Mouse (Mus musculus): Measurements from ENCODE around the gene Znrf3.
"Not testable (repeated sequence)": the region's sequence is repeated elsewhere in the genome, so short reads cannot be mapped to it uniquely, and the experiment has no call there.

Gene Znrf3

DNA sequence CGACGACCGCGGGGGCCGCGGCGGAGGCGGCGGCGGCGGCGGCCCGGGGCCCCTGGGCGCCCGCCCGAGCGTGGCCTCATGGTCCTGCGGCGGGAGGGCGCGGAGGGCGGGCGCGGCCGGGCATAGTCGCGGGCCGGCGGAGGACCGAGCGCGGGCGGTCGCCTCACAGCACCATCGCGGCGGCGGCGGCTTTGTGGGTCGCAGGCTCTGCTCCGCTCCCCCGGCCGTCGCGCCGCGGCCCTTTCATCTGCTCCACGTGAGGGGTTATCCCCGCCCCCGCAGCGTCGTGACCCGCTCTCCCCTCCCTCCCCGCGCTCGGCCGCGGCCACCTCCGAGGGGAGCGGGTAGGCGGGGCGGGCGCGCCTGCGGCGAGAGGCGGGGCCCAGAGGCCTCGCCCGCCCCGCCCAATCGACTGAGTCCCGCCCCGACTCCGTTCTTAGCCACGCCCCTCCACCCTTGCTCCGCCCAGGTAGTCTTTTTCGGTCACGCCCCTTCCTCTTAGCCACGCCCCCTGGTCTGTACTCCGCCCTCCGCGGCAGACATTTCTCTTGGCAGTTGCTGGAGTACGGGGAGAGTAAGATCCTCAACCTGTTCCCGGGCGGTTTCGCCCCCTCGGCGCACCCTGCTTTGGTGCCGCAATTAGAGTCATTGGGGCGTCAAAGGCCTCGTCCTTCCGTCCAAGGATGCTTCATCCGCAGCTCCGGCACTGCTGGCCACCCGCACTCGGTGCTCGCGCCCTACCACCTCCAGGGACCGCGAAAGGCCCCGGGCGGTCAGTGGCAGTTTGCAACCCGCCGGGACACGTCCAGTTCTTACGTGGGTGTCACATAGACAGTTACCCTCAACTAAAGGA lies at the start of gene Znrf3:
Gene Znrf3 (minus strand): TSS at position 249 of the 853 bp plus-strand sequence.
- DNase-seq = peak; percentile 89 to 92

- DNase-seq = no peak
Observed at GRCm38 (mm10) chr11:5493869-5494268, 49.2 kb upstream of the Znrf3 start.

DNA sequence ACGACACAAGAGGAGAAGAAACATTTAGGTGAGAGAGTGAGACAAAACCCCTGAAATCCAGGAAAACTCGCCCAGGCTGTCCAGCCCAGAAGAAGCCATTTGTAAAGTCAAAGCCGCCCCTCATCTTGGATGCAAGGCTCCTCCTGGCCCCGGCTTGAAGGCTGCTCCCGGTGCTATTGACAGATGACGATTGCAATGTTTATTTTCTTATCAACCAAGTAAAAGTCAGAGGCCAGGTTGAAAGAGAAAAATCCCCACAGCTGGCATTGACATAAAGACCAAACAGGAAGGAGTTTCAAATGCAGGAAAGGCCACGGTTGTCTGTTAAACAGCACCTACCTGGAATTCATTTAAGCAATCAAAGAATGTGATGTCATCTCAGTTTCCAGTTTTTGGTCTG lies 47.3 kb upstream of the Znrf3 start:
- DNase-seq = no peak

DNA sequence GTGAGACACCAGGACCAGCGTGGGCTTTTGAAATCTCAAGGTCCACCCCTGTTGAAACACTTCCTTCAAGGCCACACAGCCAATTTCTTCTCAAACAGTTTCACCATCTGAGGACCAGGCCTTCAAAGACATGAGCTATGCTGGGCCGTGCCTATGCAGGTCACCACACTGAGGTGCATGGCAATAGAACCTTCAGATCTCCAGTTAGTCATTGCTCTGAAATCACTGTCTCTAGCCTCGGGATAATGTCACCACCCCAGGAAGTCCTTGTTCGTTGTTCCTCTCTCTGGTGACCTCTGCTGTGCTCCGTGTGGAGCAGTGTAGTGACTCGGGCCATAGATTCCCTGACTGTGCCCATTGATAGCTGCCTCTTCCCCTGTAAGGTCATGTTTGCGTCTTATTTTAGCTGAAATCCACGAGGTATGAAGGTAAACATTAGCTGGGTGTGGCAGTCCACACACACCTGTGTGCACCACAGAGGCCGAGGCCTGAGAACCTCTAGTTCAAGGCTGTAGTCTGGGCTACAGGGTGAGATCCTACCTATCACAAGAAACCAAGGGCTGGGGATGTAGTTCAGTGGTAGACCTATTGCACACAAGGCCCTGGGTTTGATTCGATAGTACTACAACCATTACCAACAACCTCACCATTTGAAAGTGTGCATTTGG lies 46.5 kb upstream of the Znrf3 start:
- no peak for DNase-seq

DNA sequence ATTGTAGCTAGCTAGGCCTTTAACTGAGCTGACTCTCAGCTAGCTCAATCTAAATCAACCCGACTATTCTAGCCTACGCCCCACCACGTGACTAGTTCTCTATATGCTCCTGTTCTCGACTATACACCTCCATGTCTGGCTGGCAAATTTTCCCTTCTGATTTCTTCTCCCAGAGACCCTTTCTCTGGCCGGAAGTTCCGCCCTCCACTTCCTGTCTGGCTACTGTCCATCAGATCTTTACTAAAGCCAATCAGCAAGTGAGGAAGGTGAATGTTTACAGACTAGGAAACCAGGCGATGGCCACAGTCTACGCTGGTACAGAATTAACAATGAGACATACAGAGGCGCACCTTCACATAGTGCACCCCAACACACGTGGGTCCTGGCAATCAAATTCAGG lies 44.8 kb upstream of the Znrf3 start:
- not testable (repeated sequence) for DNase-seq

DNA sequence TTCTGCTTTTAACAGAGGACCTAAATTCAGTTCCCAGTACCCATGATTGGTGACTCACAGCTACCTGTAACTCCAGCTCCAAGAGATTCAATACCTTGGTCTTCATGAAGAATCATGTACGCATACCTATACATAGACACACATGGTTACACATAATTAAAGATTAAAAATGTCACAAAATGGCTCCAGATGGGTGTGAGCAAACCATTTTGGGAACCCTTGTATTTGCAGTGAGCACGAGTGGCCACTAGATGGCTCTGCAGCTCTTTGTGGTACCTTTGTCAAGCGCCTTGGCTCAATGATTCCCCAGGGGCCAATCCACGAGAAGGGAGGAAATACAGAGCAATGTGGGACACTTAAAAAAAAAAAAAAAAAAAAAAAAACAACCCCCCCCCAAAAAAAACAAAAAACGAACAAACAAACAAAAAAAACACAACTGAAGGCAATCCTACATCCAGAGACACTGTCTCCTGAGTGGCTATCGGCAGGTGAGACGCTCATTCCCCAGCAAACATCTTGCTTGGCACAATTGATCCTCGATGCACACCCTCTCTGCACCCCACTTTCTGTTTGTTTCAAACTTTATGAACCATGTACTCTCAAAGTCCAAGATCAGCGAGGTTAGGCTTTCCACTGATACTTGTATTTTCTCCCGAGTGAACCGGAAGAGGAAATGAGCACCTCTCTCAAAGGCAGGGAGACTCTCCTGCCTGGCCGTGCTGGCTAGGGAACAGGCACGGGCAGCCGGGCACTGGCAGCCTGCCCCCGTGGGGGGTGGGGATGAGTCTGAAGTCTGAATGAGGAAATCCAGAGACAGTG lies 40.8 kb upstream of the Znrf3 start:
- DNase-seq = peak; percentile 86 to 88

DNA sequence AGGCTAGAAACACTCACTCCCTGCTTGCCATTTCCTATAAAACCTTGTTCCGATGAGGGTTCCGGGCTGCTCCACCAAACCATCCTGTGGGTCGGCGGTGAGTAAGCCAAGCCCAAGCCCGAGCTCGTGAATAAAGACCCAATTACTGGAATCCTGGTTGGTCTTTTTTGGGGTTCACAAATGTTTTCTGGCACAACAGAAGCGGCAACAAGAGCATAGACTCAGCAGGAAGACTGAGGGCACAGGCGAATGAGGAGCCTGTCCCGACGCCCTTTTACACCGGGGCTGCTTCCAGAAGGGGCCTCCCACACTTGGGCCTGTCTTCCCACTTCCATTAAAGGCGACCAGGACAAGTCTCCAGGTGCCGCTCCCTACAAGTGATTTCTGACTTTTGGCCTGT lies 37.9 kb upstream of the Znrf3 start:
- no peak for DNase-seq

DNA sequence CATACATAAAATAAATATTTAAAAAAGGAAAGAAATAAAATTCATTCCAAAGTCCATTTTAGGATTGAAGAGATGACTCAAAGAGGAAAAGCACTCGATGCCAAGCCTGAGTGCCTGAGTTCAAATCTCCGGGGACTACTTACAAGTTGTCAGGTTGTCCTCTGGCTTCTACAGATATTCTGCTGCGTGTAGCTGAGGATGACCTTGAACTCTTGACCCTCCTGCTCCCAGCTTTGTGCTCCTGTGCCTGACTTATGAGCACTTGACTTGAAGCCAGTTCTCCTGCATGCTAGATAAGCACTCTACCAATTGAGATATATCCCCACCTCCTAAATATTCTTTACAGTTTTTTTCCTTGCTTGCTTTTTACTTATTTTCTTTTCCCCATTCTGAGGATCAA lies 34.2 kb upstream of the Znrf3 start:
- no peak for DNase-seq

GRCm38 (mm10) chr11:5478193-5478592 lies 33.5 kb upstream of the Znrf3 start:
- DNase-seq = no peak

DNA sequence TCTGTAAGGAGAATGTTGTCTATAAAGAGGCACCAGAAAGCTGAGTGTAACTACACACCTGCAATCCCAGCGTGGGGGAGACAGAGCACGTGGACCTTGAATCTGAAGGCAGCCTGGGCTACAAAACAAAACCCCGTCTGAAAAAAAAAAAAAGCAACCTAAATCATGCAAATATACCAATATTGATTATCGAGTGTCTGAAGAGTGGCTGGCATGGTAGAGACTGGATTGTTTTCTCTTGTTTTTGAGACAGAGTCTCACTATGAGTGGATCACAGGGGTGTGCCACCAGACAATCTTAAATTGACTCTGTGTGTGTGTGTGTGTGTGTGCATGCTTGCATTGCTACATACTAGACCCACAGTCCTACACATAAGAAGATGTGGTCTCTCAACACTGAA lies 32.2 kb upstream of the Znrf3 start:
- no peak for DNase-seq

GRCm38 (mm10) chr11:5475556-5476118 lies 31.0 kb upstream of the Znrf3 start:
- not testable (repeated sequence) for DNase-seq

- peak; percentile 35 to 59 for DNase-seq
Observed at GRCm38 (mm10) chr11:5474130-5474529, 29.5 kb upstream of the Znrf3 start.

DNA sequence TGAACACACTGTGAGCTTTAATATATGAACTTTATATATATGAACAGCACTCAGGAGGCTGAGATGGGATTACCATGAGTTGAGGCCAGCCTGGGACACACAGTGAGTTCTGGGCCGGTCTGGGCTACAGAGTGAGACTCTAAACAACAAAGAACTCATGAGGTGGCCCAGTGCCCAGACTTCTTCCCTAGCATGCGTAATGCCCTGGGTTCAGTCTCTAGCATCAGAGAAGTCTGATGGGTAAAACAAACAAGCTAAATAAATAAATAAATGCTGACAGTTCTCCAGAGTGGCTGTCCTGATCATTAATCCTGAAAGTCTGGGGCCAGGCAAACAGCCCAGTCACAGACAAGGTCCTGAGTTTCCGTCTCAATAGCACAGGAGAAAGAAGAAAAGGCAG lies 25.4 kb upstream of the Znrf3 start:
- no peak for DNase-seq

- peak; percentile 36 to 37 for DNase-seq
Observed at GRCm38 (mm10) chr11:5469084-5469483, 24.4 kb upstream of the Znrf3 start.

DNA sequence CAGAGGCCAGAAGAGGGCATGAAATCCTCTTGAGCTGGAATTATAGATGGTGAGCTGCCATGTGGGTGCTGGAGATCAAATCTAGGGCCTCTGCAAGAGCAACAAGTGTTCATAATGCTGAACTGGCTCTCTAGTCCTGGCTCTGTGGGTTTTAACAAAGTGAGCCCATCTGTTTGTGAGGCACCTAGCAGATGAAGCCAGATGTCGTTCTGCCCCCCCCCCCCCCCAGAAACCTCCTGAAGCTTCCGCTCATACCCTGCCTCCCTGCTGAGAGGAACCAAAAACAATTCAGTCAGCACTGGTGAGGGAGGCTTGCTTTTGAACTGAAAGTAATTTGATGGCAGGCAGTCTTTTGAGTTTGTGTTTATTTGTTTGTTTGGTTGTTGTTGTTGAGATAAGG lies 23.8 kb upstream of the Znrf3 start:
- no peak for DNase-seq

DNA sequence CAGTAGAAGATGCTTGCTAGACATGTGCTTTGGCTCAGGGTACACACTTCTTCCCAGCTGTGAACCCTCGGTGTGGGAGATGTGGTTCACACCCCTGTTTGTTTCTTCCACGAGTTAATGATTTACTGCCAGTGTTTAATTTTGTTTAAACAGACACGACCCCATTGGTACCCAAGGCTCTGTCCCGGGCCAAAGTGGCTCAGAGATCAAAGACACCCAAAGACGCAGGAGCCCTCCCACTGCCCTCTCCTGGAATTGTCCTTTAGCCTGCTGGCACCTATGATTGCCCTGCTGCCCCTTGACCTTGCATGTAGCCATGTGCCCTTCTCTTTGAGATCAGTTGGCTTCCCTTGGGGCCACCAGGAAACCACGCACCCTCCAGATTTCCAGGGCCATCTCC lies 7.3 kb upstream of the Znrf3 start:
- DNase-seq = no peak

GRCm38 (mm10) chr11:5451341-5451740 lies 6.7 kb upstream of the Znrf3 start:
- DNase-seq = no peak

GRCm38 (mm10) chr11:5450701-5451100 lies 6.1 kb upstream of the Znrf3 start:
- DNase-seq = no peak

- DNase-seq = peak in 1 of 2 experiments; percentile 33
Observed at GRCm38 (mm10) chr11:5445452-5445953, 856 bp upstream of the Znrf3 start.

DNA sequence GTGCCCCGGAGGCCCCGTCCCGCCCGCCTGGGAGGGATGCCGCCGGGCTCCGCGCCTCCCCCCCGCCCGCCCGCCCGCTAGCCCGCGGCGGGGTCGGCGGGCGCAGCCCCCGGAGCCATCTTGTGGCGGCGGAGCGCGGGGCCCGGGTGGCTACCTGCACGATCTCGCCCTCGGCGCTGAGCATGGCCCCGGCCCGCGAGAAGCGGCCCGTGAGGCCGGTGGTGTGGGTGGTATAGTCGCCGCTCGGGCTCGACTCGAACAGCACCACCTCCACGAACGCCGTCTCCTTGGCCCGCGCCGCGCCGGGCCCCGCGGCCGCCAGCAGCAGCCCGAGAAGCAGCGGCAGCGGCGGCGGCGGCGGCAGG lies 431 bp downstream of the Znrf3 start:
- DNase-seq = peak; percentile 19 to 36

GRCm38 (mm10) chr11:5443511-5444233 lies 975 bp downstream of the Znrf3 start:
- peak in 1 of 2 experiments; percentile 30 for DNase-seq

DNA sequence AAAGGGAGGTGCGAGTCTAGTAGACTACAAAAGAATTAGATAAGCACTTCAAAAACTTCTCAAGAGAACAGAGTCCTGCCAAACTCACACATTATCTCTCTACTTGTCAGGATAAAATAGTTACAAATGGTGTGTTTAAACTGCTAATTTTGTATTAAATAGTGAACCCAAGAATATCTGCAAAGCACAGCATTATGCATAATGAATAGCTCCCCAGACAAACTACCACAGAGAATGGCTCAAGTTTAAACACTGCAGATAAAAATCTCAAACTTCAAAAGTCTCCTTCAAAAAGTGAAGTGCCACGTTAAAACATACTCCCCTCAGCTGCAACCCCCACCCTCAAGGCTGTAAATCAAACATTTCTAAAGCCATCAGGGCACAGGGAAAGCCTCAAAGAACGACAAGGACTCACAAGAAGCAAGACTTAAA lies 2.0 kb downstream of the Znrf3 start:
- no peak for DNase-seq
